Mouse (Mus musculus) kidney, postnatal 4 days (tissue): ENCODE results near the gene Gm20661.
"Not testable (repeated sequence)": the region's sequence is repeated elsewhere in the genome, so short reads cannot be mapped to it uniquely, and the experiment has no call there.

Source experiments
- DNase-seq, 2 experiments: peaks; one replicate each; pipeline ENCODE4 v3.0.0; 2021; ENCODE audit warnings: mixed read lengths in 2 of 2

Gene Gm20661

GRCm38 (mm10) chr9:108001922-108002770 is 19.3 kb downstream of the Gm20661 start, which contains the start of gene Ip6k1:
Gene Ip6k1 (plus strand): TSS chr9:108002501.
- peak; percentile 100 for DNase-seq

- DNase-seq: no peak
Measured at GRCm38 (mm10) chr9:108002778-108003530, 20.1 kb downstream of the Gm20661 start.

GRCm38 (mm10) chr9:108003531-108003890 is 20.7 kb downstream of the Gm20661 start:
- DNase-seq: peak; percentile 20 to 41

GRCm38 (mm10) chr9:108008041-108008440 is 25.2 kb downstream of the Gm20661 start:
- DNase-seq: no peak

GRCm38 (mm10) chr9:108010385-108010784 is 27.5 kb downstream of the Gm20661 start:
- DNase-seq: no peak

GRCm38 (mm10) chr9:108013577-108013976 is 30.7 kb downstream of the Gm20661 start:
- not testable (repeated sequence) for DNase-seq

GRCm38 (mm10) chr9:108017127-108017526 is 34.3 kb downstream of the Gm20661 start:
- no peak for DNase-seq

GRCm38 (mm10) chr9:108020741-108021140 is 37.9 kb downstream of the Gm20661 start:
- no peak for DNase-seq

- DNase-seq: no peak
Measured at GRCm38 (mm10) chr9:108023216-108023615, 40.4 kb downstream of the Gm20661 start.

- no peak for DNase-seq
Measured at GRCm38 (mm10) chr9:108026584-108026983, 43.7 kb downstream of the Gm20661 start.

- no peak for DNase-seq
Measured at GRCm38 (mm10) chr9:108027867-108028266, 45.0 kb downstream of the Gm20661 start.

- no peak for DNase-seq
Measured at GRCm38 (mm10) chr9:108032126-108032525, 49.3 kb downstream of the Gm20661 start.

GRCm38 (mm10) chr9:108035331-108036156 is 52.7 kb downstream of the Gm20661 start:
- DNase-seq: no peak
